Mouse (Mus musculus) kidney, adult 9 months (tissue): ENCODE results near the gene Pif1.

Experiments used
- DNase-seq: peaks from one replicate; pipeline ENCODE4 v3.0.0; 2022

Pif1 gene

GRCm38 (mm10) chr9:65562081-65562506 lies 24.9 kb upstream of the Pif1 start:
- peak; percentile 57 for DNase-seq

- DNase-seq = no peak
These were observed 23.9 kb upstream of the Pif1 start for GRCm38 (mm10) chr9:65563073-65563472.

- DNase-seq = no peak
These were observed 22.3 kb upstream of the Pif1 start for GRCm38 (mm10) chr9:65564698-65565097.

- DNase-seq = no peak
These were observed 18.2 kb upstream of the Pif1 start for GRCm38 (mm10) chr9:65568787-65569186.

- no peak for DNase-seq
These were observed 17.4 kb upstream of the Pif1 start for GRCm38 (mm10) chr9:65569491-65569971.

GRCm38 (mm10) chr9:65572837-65573236 lies 14.1 kb upstream of the Pif1 start:
- DNase-seq = no peak

- DNase-seq = no peak
These were observed 12.2 kb upstream of the Pif1 start for GRCm38 (mm10) chr9:65574513-65575392.

GRCm38 (mm10) chr9:65575393-65576196 lies 11.4 kb upstream of the Pif1 start:
- DNase-seq = no peak

GRCm38 (mm10) chr9:65576861-65577510 lies 10.0 kb upstream of the Pif1 start:
- no peak for DNase-seq

GRCm38 (mm10) chr9:65577511-65578196 lies 9.3 kb upstream of the Pif1 start:
- DNase-seq = no peak

- peak; percentile 64 for DNase-seq
These were observed 8.1 kb upstream of the Pif1 start for GRCm38 (mm10) chr9:65578801-65579249.

GRCm38 (mm10) chr9:65579781-65580371 lies 7.1 kb upstream of the Pif1 start, which contains the start of gene Plekho2:
Gene Plekho2 (minus strand): TSS chr9:65580040.
- peak; percentile 93 for DNase-seq

- peak; percentile 92 for DNase-seq
These were observed 6.3 kb upstream of the Pif1 start for GRCm38 (mm10) chr9:65580401-65581256.

GRCm38 (mm10) chr9:65583045-65583444 lies 3.9 kb upstream of the Pif1 start:
- peak; percentile 81 for DNase-seq

GRCm38 (mm10) chr9:65587270-65587572 lies 261 bp downstream of the Pif1 start:
- DNase-seq = no peak

GRCm38 (mm10) chr9:65587573-65588358 lies 806 bp downstream of the Pif1 start:
- DNase-seq = no peak

- DNase-seq = no peak
These were observed 2.1 kb downstream of the Pif1 start for GRCm38 (mm10) chr9:65589091-65589490.

GRCm38 (mm10) chr9:65592721-65593120 lies 5.8 kb downstream of the Pif1 start:
- no peak for DNase-seq

- no peak for DNase-seq
These were observed 6.6 kb downstream of the Pif1 start for GRCm38 (mm10) chr9:65593596-65593995.

GRCm38 (mm10) chr9:65598765-65599249 lies 11.8 kb downstream of the Pif1 start:
- DNase-seq = peak; percentile 69
